Mouse (Mus musculus): Measurements from ENCODE around the gene Qrich2. TPM values are rescaled to one million over a fixed set of nuclear protein-coding genes. Genes with fewer than 3 reads are reported as not detected.
A peak's percentile ranks its signal among the peaks of the same experiment; 100 is the strongest.
"Not testable (repeated sequence)": the region's sequence is repeated elsewhere in the genome, so short reads cannot be mapped to it uniquely, and the experiment has no call there.

The Qrich2 gene
- total and polyA plus RNA-seq, 3 experiments = 0.11 TPM; not detected in 2

- peak; percentile 61 for DNase-seq (ENCODE audit: low read depth, low spot score)
- Histone ChIP-seq H3K4me3 (ENCODE audit: control insufficient read depth in 1 of 2, insufficient read depth in 1 of 2, low read depth in 2 of 2, low read length in 2 of 2) (peak overlapping the region; percentile 64 to 80), H3K27ac (ENCODE audit: control insufficient read depth, low read depth, low read length) (no peak overlapping the region), H3K36me3 (ENCODE audit: control insufficient read depth in 1 of 2, insufficient read depth in 2 of 2, low read length in 2 of 2) (peaks cover 0 to 27% of the 10 kb centered on the region in 2 experiments; a peak in 2 of 4 replicates), H3K4me1 (ENCODE audit: control insufficient read depth in 1 of 2, insufficient read depth in 2 of 2, low read length in 2 of 2) (peaks cover 10 to 27% of the 10 kb centered on the region in 2 experiments), H3K9me3 (replicated peaks; ENCODE audit: insufficient read depth, low read length) (no peaks in the 10 kb centered on the region), H3K9ac (ENCODE audit: control insufficient read depth, low read depth, low read length, poor library complexity, severe bottlenecking) (peak overlapping the region; percentile 83), H3K27me3 (ENCODE audit: control insufficient read depth in 1 of 2, insufficient read depth in 2 of 2, low read length in 2 of 2) (no peaks in the 10 kb centered on the region), H3K79me2 (ENCODE audit: control insufficient read depth, insufficient read depth, low read length, poor library complexity) (peaks cover 4% of the 10 kb centered on the region; the same call in 1 of the 2 replicates)
- 0 out of 2 replicates have a peak, but pooled peaks have one; percentile 20 for TF ChIP-seq TBP (IDR thresholded peaks at IDR 0.05; ENCODE audit: low read depth, low read length)
- TF ChIP-seq MAX (IDR thresholded peaks at IDR 0.05; ENCODE audit: low read length) = no peak
These were observed 53.8 kb downstream of the Qrich2 start for GRCm38 (mm10) chr11:116412028-116412827.

GRCm38 (mm10) chr11:116411582-116411981 lies 54.5 kb downstream of the Qrich2 start:
- Histone ChIP-seq H3K27ac (ENCODE audit: control insufficient read depth, low read depth, low read length) (no peak overlapping the region), H3K9me3 (replicated peaks; ENCODE audit: insufficient read depth, low read length) (no peaks in the 10 kb centered on the region), H3K9ac (ENCODE audit: control insufficient read depth, low read depth, low read length, poor library complexity, severe bottlenecking) (peak overlapping the region; percentile 83; the same call in 1 of the 2 replicates), H3K27me3 (ENCODE audit: control insufficient read depth in 1 of 2, insufficient read depth in 2 of 2, low read length in 2 of 2) (no peaks in the 10 kb centered on the region), H3K36me3 (ENCODE audit: control insufficient read depth in 1 of 2, insufficient read depth in 2 of 2, low read length in 2 of 2) (peaks cover 0 to 30% of the 10 kb centered on the region in 2 experiments; a peak in 2 of 4 replicates), H3K4me3 (ENCODE audit: control insufficient read depth in 1 of 2, insufficient read depth in 1 of 2, low read depth in 2 of 2, low read length in 2 of 2) (peak overlapping the region in 1 of 2 experiments; percentile 64; a peak in 2 of 4 replicates), H3K4me1 (ENCODE audit: control insufficient read depth in 1 of 2, insufficient read depth in 2 of 2, low read length in 2 of 2) (peaks cover 10 to 27% of the 10 kb centered on the region in 2 experiments), H3K79me2 (ENCODE audit: control insufficient read depth, insufficient read depth, low read length, poor library complexity) (peaks cover 4% of the 10 kb centered on the region; the same call in 1 of the 2 replicates)
- TF ChIP-seq MYC (IDR thresholded peaks at IDR 0.05; ENCODE audit: low read depth, low read length) = no peak
- TF ChIP-seq RAD21 (IDR thresholded peaks at IDR 0.05; ENCODE audit: low read depth, low read length) = no peak
- TF ChIP-seq JUND (IDR thresholded peaks at IDR 0.05; ENCODE audit: low read depth, low read length) = no peak
- TF ChIP-seq EP300 (IDR thresholded peaks at IDR 0.05; ENCODE audit: low read depth in 1 of 2, low read length in 2 of 2) = no peak
- no peak for TF ChIP-seq MAFK (IDR thresholded peaks at IDR 0.05; ENCODE audit: borderline replicate concordance, low read depth, low read length)
- no peak for TF ChIP-seq UBTF (IDR thresholded peaks at IDR 0.05; ENCODE audit: borderline replicate concordance, insufficient read depth, low read depth, low read length)
- DNase-seq (ENCODE audit: low read depth, low spot score) = peak; percentile 37

- H3K4me1 ChIP-seq (ENCODE audit: control insufficient read depth in 1 of 2, insufficient read depth in 2 of 2, low read length in 2 of 2) = peaks cover 10 to 27% of the 10 kb centered on the region in 2 experiments
- not testable (repeated sequence) for H3K27me3 ChIP-seq (ENCODE audit: control insufficient read depth in 1 of 2, insufficient read depth in 2 of 2, low read length in 2 of 2); H3K4me3 ChIP-seq (ENCODE audit: control insufficient read depth in 1 of 2, insufficient read depth in 1 of 2, low read depth in 2 of 2, low read length in 2 of 2); H3K9ac ChIP-seq (ENCODE audit: control insufficient read depth, low read depth, low read length, poor library complexity, severe bottlenecking); DNase-seq (ENCODE audit: low read depth, low spot score); H3K27ac ChIP-seq (ENCODE audit: control insufficient read depth, low read depth, low read length); H3K79me2 ChIP-seq (ENCODE audit: control insufficient read depth, insufficient read depth, low read length, poor library complexity); H3K9me3 ChIP-seq (replicated peaks; ENCODE audit: insufficient read depth, low read length)
- peaks cover 0 to 30% of the 10 kb centered on the region in 2 experiments; a peak in 2 of 4 replicates for H3K36me3 ChIP-seq (ENCODE audit: control insufficient read depth in 1 of 2, insufficient read depth in 2 of 2, low read length in 2 of 2)
- TF ChIP-seq ZNF384 (IDR thresholded peaks at IDR 0.05; ENCODE audit: low read depth, low read length) (peak; percentile 78), ETS1 (IDR thresholded peaks at IDR 0.05; ENCODE audit: low read depth, low read length) (peak; percentile 18; the same call in 1 of the 2 replicates), RCOR1 (IDR thresholded peaks at IDR 0.05; ENCODE audit: low read depth, low read length) (0 out of 2 replicates have a peak, but pooled peaks have one; percentile 20), GATA1 (IDR thresholded peaks at IDR 0.05; ENCODE audit: low read depth, low read length) (0 out of 2 replicates have a peak, but pooled peaks have one; percentile 34)
These were observed 55.6 kb downstream of the Qrich2 start for GRCm38 (mm10) chr11:116410415-116410814.

Data from MEL (cell line).